Mouse (Mus musculus) limb, embryonic 10.5 days (tissue): ENCODE results near the gene Abcb11. TPM values are rescaled to one million over a fixed set of nuclear protein-coding genes. Genes with fewer than 3 reads are reported as not detected.

Experiments used
- DNase-seq: peaks from one replicate; pipeline ENCODE4 v3.0.0-alpha.2; 2017; ENCODE audit warnings: low spot score
- H3K27ac ChIP-seq: fragments of 300-500 bp; sonication (generic); 2 replicates; pipeline ENCODE4 v1.5.1; 2016; ENCODE audit warnings: mild to moderate bottlenecking
- H3K27me3 ChIP-seq: fragments of 300-500 bp; sonication (generic); 2 replicates; pipeline ENCODE4 v1.6.1; 2016; ENCODE audit warnings: low read depth, mild to moderate bottlenecking; ENCODE audit not compliant: poor library complexity, severe bottlenecking
- H3K36me3 ChIP-seq: fragments of 300-500 bp; sonication (generic); 2 replicates; pipeline ENCODE4 v1.6.1; 2016; ENCODE audit warnings: mild to moderate bottlenecking, moderate library complexity
- H3K4me1 ChIP-seq: fragments of 300-500 bp; sonication (generic); 2 replicates; pipeline ENCODE4 v1.6.1; 2016
- H3K4me3 ChIP-seq: fragments of 300-500 bp; sonication (generic); 2 replicates; pipeline ENCODE4 v1.5.1; 2016; ENCODE audit warnings: mild to moderate bottlenecking, moderate library complexity
- H3K9me3 ChIP-seq: fragments of 300-500 bp; sonication (generic); replicated peaks from 2 replicates; pipeline ENCODE4 v1.6.1; 2016; ENCODE audit warnings: mild to moderate bottlenecking
- WGBS: fragments of 180-500 bp; shearing (Covaris S2); methylation state at CpG from one replicate; pipeline ENCODE4 v1.1.7; 2016; 5-methylcytosine and 5-hydroxymethylcytosine counted together
- polyA plus RNA-seq: library from polyadenylated mRNA; unstranded; fragments of >200 nt; fragmentation: Nextera tagmentation; extraction: Ambion mirVana; gene quantifications from 2 replicates; pipeline ENCODE4 v1.2.1, GENCODE M21; 2016

Abcb11 gene
- polyA plus RNA-seq, 1 experiment from 2014 or later, result not detected

DNA sequence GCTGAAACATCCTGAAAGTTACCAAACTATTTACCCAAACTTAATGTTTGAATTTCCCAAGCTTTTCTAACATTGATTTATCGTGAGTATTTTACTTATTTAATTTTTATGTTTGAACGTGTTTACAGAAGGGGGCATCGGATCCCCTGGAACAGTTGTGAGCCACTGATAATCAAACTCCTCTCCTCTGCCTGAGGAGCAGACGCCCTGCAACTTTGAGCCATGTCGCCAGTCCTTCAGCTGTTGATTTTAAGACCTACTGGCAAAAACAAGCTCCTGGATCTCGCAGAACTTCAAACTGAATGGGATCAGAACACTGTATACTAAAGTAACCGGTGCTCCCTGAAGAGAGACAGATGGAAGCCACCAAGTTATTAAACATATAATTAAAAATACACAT lies 135.9 kb downstream of the Abcb11 start:
- Histone ChIP-seq H3K27me3 (no peaks in the 10 kb centered on the region), H3K36me3 (peaks cover 19% of the 10 kb centered on the region), H3K27ac (peak overlapping the region; percentile 97; the same call in 1 of the 2 replicates), H3K9me3 (no peaks in the 10 kb centered on the region), H3K4me3 (peak overlapping the region; percentile 88), H3K4me1 (peaks cover 14% of the 10 kb centered on the region)
- no peak for DNase-seq
- WGBS, result 29% methylated on average over 7 of the region's 7 CpGs

DNA sequence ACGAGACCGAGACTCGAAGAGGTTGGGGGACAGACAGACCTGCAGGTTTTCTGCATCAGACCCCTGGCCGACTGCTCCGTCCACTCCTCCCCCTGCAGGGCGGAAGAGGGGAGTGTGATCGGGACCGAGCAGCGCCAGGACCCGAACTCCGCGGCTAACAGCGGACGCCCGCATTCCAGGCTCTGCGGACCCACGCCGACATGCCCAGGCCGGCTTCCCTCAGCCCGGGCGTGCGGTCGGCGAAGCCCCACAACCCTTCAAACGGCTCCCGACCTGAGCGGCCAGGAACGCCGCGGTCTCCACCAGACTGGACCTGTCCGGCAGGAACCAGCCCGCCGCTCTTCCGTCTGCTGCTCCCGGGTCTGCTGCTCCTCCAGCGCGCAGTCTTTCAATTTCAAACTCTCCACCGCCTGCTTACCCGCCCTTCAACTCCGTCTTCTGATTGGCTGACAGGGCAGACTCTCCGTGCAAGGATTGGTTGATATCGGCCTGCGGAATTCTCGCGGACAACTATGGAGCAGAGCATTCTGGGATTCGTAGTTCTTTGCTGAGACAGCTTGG lies 136.5 kb downstream of the Abcb11 start, which contains the start of gene Spc25:
TSS of gene Spc25 (minus strand) at position 404 of the 561 bp plus-strand sequence.
- peak within 1 kb of the TSS; percentile 97 for H3K27ac ChIP-seq
- peaks cover 26% of the 10 kb centered on the region for H3K36me3 ChIP-seq
- peak; percentile 83 for DNase-seq
- peaks cover 14% of the 10 kb centered on the region for H3K4me1 ChIP-seq
- H3K27me3 ChIP-seq, result no peaks in the 10 kb centered on the region
- WGBS, result under 1% methylated on average over 46 of the region's 46 CpGs
- no peaks in the 10 kb centered on the region for H3K9me3 ChIP-seq
- peak within 1 kb of the TSS; percentile 88 for H3K4me3 ChIP-seq

DNA sequence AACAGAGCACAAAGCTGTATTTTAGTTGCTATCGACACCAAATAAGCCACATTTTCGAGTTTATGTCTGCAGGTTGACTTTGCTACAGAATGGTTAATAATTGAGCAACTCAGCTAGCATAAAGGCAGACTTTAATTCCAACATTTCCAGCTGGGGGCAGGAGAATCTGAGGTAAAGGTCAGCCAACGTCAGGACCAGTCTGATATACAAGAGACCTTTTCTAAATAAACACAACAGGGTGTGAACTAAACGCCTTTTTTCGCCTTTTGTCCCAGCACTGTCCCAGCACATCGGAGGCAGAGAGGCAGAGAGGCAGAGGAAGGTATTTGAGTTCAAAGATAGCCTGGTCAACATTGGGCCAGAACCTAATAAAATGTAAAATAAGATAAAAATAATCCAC lies 137.2 kb downstream of the Abcb11 start:
- Histone ChIP-seq H3K27ac (peak overlapping the region; percentile 97), H3K4me1 (peaks cover 11% of the 10 kb centered on the region), H3K36me3 (peaks cover 31% of the 10 kb centered on the region), H3K27me3 (no peaks in the 10 kb centered on the region), H3K9me3 (no peaks in the 10 kb centered on the region), H3K4me3 (peak overlapping the region; percentile 88)
- WGBS, result 28% methylated on average over 6 of the region's 6 CpGs
- no peak for DNase-seq

DNA sequence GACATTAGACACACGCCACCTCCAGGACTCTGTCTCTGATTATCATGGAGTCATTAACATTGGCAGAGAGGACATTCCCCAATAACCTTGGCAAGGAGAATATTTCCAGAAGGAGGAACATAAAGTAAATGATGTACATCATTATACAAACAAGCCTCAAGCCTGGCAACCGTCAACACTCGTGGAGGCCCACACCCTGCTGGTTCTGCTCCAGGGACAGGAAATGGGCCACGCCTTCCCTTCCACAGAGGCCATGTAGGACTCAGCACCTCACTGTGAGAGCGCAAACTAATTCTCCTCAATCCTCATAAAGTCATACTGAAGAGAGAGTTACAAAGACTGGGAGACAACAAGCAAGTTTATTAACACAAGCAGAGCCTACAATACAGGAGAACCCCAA lies 148.9 kb downstream of the Abcb11 start:
- Histone ChIP-seq H3K9me3 (no peaks in the 10 kb centered on the region), H3K27me3 (no peaks in the 10 kb centered on the region), H3K36me3 (peaks cover 65% of the 10 kb centered on the region), H3K4me3 (no peak overlapping the region), H3K27ac (no peak overlapping the region), H3K4me1 (no peaks in the 10 kb centered on the region)
- WGBS, result 85% methylated on average over 5 of the region's 5 CpGs
- DNase-seq, result no peak

DNA sequence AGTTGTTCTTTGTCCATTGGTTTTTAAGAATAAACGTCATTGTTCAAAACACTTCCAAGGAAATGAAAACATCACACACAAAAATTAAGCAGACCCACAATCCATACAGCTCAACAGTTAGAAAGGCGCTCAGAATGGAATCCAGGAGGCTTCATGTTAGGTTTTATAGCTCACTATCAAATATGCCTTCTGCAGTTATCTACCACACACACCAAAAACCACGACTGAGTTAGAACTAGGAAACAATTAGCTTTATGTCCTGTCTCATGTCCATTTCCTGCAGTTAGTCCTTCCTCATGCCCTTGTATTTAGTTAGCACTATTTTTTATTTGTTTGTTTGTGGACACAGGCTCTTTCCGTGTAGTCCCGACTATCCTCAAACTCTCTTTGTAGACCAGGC lies 151.4 kb downstream of the Abcb11 start:
- Histone ChIP-seq H3K36me3 (peaks cover 46% of the 10 kb centered on the region), H3K9me3 (no peaks in the 10 kb centered on the region), H3K4me3 (no peak overlapping the region), H3K4me1 (no peaks in the 10 kb centered on the region), H3K27me3 (no peaks in the 10 kb centered on the region), H3K27ac (no peak overlapping the region)
- no peak for DNase-seq
- 89% methylated on average over 5 of the region's 5 CpGs for WGBS

DNA sequence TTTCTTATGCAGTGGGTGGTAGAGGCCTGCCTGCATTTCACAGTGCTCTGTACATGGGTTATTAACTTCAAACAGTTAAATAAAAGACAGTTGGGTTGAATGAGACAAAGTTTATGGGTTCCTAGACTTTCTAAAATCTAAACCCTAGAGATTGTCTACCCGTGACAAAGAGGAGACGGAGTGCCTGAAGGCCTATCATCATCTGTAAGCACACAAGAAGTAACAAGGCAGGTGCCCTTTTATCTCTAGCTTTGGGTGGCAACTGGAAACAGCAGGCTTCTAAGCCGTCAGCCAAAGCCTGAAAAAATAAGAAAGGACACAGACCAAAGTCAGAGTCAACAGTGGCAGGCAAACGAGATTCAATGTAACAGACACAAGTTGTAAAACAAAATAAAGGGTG lies 153.2 kb downstream of the Abcb11 start:
- no peaks in the 10 kb centered on the region for H3K27me3 ChIP-seq
- no peaks in the 10 kb centered on the region for H3K4me1 ChIP-seq
- 74% methylated on average over 4 of the region's 4 CpGs for WGBS
- H3K36me3 ChIP-seq, result peaks cover 28% of the 10 kb centered on the region
- no peaks in the 10 kb centered on the region for H3K9me3 ChIP-seq
- H3K27ac ChIP-seq, result no peak overlapping the region
- no peak for DNase-seq
- no peak overlapping the region for H3K4me3 ChIP-seq

DNA sequence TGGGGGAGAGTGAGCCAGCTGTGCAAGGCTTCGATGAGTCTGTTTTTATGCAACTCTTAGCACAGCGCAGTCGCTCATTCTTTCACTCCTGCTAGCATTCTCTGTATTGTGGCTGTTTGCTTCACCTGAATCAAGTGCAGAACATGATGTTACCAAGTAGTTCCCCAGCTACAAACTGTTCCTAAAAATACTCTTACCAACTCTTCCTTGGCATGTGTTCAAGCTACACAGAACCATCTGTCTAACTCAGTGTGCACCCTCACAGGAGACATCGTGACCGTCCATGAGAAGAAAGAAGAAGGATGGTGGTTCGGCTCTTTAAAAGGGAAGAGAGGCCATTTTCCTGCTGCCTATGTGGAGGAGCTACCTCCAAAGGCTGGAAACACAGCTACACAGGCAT lies 153.7 kb downstream of the Abcb11 start:
- H3K4me1 ChIP-seq, result no peaks in the 10 kb centered on the region
- H3K4me3 ChIP-seq, result no peak overlapping the region
- 94% methylated on average over 6 of the region's 6 CpGs for WGBS
- no peak for DNase-seq
- H3K36me3 ChIP-seq, result peaks cover 23% of the 10 kb centered on the region
- no peaks in the 10 kb centered on the region for H3K27me3 ChIP-seq
- no peaks in the 10 kb centered on the region for H3K9me3 ChIP-seq
- no peak overlapping the region for H3K27ac ChIP-seq

Other genes starting within 250 kb of the Abcb11 start
- gene Nostrin, start 206.8 kb downstream of the Abcb11 start, polyA plus RNA-seq, result 0.98 and 1.4 TPM in 2 replicates
- 173 and 207 TPM in 2 replicates for gene Spc25, start 136.4 kb downstream of the Abcb11 start, polyA plus RNA-seq
- gene G6pc2, start 131.5 kb downstream of the Abcb11 start, polyA plus RNA-seq, result 0.25 and 0.41 TPM in 2 replicates
- gene Dhrs9, start 37.8 kb upstream of the Abcb11 start, polyA plus RNA-seq, result not detected in 2 replicates
- 0.15 and 0.18 TPM in 2 replicates for gene Lrp2, start 243.4 kb upstream of the Abcb11 start, polyA plus RNA-seq